Mouse (Mus musculus): ENCODE results near the gene Pcx. TPM values are rescaled to one million over a fixed set of nuclear protein-coding genes. Genes with fewer than 3 reads are reported as not detected.

The Pcx gene
- polyA plus RNA-seq, 1 experiment from 2014 or later = 38.6 TPM

DNA sequence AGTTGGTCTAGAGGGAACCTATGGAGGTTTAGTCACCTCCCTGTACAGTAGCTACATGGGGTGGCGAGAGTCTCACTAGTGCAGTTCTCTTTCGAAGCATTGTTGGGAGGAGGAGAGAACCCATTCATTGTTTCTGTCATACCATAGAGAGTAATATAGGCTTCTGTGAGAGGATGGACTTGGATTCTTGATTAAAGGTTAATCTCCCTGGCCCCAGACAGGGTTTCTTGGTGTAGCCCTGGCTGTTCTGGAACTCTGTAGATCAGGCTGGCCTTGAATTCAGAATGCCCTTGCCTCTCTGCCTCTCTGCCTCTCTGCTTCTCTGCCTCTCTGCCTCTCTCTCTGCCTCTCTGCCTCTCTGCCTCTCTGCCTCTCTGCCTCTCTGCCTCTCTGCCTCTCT, 46.5 kb downstream of the Pcx start:
- H3K4me3 ChIP-seq (ENCODE audit: low read depth, low read length) = no peak overlapping the region
- no peaks in the 10 kb centered on the region for H3K36me3 ChIP-seq (ENCODE audit: insufficient read depth, low read length)
- no peak overlapping the region for H3K9ac ChIP-seq (replicated peaks; ENCODE audit: low read depth)
- DNase-seq (ENCODE audit: low spot score) (no peak), ATAC-seq (no peak)
- no peak overlapping the region for H3K27ac ChIP-seq (ENCODE audit: low read length)
- no peaks in the 10 kb centered on the region for H3K27me3 ChIP-seq (replicated peaks; ENCODE audit: insufficient read depth, low read length)
- no peaks in the 10 kb centered on the region for H3K9me3 ChIP-seq (ENCODE audit: low read length)
- peaks cover 9% of the 10 kb centered on the region; the same call in 1 of the 2 replicates for H3K4me1 ChIP-seq (ENCODE audit: insufficient read depth, low read depth, low read length)
- TF ChIP-seq CTCF (IDR thresholded peaks at IDR 0.05) (no peak), EP300 (IDR thresholded peaks at IDR 0.05) (no peak)
- no peak overlapping the region for H3K4me2 ChIP-seq (replicated peaks; ENCODE audit: low read depth, low read length)
- WGBS = 90% methylated on average over 2 of the region's 2 CpGs

DNA sequence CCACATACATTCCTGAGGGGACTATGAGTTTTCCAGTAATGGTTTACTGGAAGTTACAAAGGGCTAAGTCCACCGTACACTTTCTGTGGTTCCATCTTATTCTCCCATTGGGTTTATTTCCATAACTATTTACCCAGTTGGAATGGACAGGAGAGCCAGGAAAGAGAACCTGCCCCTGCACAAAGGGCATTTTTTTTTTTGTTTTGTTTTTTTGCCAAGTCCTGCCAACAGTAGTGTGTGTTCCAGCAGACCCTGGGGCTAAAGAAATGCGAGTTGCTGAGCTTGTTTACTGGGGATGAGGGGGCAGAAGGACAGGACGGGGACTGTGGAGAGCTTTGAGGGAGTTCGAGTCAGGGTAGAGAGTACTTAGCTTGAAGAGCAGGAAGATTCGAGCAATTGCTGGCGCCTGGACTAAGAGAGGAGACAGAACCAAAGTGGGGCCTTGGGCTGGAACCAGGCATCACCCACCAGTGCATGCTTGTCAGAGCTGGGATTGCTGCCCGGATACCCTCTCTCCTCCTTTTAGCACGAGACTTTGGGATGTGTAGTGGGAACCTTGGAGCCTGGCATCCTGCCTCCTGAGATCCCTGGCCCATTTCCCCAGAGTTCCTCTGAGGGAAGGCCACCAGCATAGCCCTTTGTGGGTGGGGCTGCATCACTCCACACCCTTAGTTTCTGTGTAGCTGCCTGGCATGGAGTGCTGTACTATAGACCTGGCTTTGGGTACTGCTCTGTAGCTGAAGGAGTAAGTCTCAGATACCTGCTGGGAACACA, 47.7 kb downstream of the Pcx start:
- peak; percentile 50; the same call in 1 of the 2 replicates for ATAC-seq
- Histone ChIP-seq H3K9me3 (ENCODE audit: low read length) (no peaks in the 10 kb centered on the region), H3K36me3 (ENCODE audit: insufficient read depth, low read length) (no peaks in the 10 kb centered on the region), H3K27me3 (replicated peaks; ENCODE audit: insufficient read depth, low read length) (no peaks in the 10 kb centered on the region), H3K27ac (ENCODE audit: low read length) (no peak overlapping the region), H3K4me3 (ENCODE audit: low read depth, low read length) (no peak overlapping the region), H3K4me1 (ENCODE audit: insufficient read depth, low read depth, low read length) (peaks cover 9% of the 10 kb centered on the region; the same call in 1 of the 2 replicates), H3K4me2 (replicated peaks; ENCODE audit: low read depth, low read length) (no peak overlapping the region), H3K9ac (replicated peaks; ENCODE audit: low read depth) (no peak overlapping the region)
- DNase-seq (ENCODE audit: low spot score) = no peak
- WGBS = 47% methylated on average over 8 of the region's 8 CpGs
- TF ChIP-seq EP300 (IDR thresholded peaks at IDR 0.05) (no peak), CTCF (IDR thresholded peaks at IDR 0.05) (no peak)

DNA sequence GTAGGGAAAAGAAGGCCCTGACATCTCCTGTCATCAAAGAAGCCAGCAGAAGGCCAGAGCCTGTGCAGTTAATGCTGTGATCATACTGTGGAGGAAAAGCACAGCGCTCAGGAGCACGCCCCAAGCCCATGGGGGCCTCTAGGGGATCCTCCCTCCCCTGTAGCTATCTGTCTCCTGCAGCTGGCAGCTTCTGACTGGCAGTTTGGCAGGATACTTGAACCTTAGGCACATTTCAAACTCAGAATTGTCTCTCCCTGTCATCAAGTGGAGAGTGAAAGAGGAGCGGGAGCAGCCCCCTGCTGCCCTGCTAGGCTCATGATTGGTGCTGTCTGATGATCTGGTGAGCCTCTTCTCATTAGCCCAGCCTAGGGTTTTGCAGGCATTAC, 48.3 kb downstream of the Pcx start:
- ATAC-seq = no peak
- H3K9ac ChIP-seq (replicated peaks; ENCODE audit: low read depth) = no peak overlapping the region
- no peak overlapping the region for H3K27ac ChIP-seq (ENCODE audit: low read length)
- DNase-seq (ENCODE audit: low spot score) = no peak
- H3K9me3 ChIP-seq (ENCODE audit: low read length) = no peaks in the 10 kb centered on the region
- 77% methylated on average over 3 of the region's 3 CpGs for WGBS
- H3K36me3 ChIP-seq (ENCODE audit: insufficient read depth, low read length) = no peaks in the 10 kb centered on the region
- peaks cover 9% of the 10 kb centered on the region; the same call in 1 of the 2 replicates for H3K4me1 ChIP-seq (ENCODE audit: insufficient read depth, low read depth, low read length)
- H3K27me3 ChIP-seq (replicated peaks; ENCODE audit: insufficient read depth, low read length) = no peaks in the 10 kb centered on the region
- H3K4me2 ChIP-seq (replicated peaks; ENCODE audit: low read depth, low read length) = no peak overlapping the region
- no peak overlapping the region for H3K4me3 ChIP-seq (ENCODE audit: low read depth, low read length)
- no peak for TF ChIP-seq EP300 (IDR thresholded peaks at IDR 0.05)
- no peak for TF ChIP-seq CTCF (IDR thresholded peaks at IDR 0.05)

DNA sequence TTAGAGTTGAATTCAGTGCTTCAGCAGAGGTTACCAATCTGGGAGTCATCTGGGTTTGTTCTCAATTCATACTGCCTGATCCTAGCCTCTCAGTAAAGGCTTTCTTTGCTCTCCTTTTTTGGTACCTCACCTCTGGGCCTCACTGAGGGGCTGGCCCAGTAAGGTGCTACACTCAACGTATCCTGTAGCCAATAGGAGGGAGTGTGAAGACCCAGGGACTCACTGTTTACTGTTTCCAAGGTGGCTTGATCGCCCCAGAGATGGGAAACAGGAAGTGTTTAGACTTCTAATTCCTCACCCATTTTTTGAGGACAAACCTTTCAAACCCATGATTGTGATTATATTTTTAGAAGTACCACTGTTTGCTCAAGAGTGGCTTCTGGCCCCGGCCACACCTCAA, 48.7 kb downstream of the Pcx start:
- no peak overlapping the region for H3K27ac ChIP-seq (ENCODE audit: low read length)
- TF ChIP-seq EP300 (IDR thresholded peaks at IDR 0.05) = no peak
- TF ChIP-seq CTCF (IDR thresholded peaks at IDR 0.05) = no peak
- H3K9ac ChIP-seq (replicated peaks; ENCODE audit: low read depth) = no peak overlapping the region
- DNase-seq (ENCODE audit: low spot score) (no peak), ATAC-seq (no peak)
- WGBS = 29% methylated on average over 3 of the region's 3 CpGs
- no peaks in the 10 kb centered on the region for H3K9me3 ChIP-seq (ENCODE audit: low read length)
- H3K36me3 ChIP-seq (ENCODE audit: insufficient read depth, low read length) = no peaks in the 10 kb centered on the region
- no peaks in the 10 kb centered on the region for H3K27me3 ChIP-seq (replicated peaks; ENCODE audit: insufficient read depth, low read length)
- peaks cover 9% of the 10 kb centered on the region; the same call in 1 of the 2 replicates for H3K4me1 ChIP-seq (ENCODE audit: insufficient read depth, low read depth, low read length)
- H3K4me3 ChIP-seq (ENCODE audit: low read depth, low read length) = no peak overlapping the region
- H3K4me2 ChIP-seq (replicated peaks; ENCODE audit: low read depth, low read length) = no peak overlapping the region

DNA sequence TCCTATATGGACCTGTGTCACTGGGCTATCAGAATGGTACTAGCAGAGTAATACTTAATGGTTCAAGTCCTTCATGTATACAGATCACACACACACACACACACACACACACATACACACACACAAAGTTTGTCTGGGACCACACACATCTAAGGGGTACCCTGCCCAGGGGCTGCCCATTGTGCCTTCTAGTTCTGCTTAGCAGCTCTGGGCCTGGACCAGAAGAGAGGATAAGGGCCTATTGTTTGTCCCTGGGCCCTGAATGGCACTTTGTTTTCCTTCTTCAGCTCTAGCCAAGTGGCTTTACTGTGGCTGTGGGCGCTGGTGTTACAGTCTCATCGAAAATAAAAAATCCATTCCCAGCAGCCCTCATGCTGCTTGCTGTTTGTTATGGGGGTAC, 49.3 kb downstream of the Pcx start:
- ATAC-seq (no peak), DNase-seq (ENCODE audit: low spot score) (no peak)
- no peaks in the 10 kb centered on the region for H3K9me3 ChIP-seq (ENCODE audit: low read length)
- H3K27ac ChIP-seq (ENCODE audit: low read length) = no peak overlapping the region
- 47% methylated on average over 2 of the region's 2 CpGs for WGBS
- H3K36me3 ChIP-seq (ENCODE audit: insufficient read depth, low read length) = no peaks in the 10 kb centered on the region
- TF ChIP-seq EP300 (IDR thresholded peaks at IDR 0.05) = no peak
- H3K4me2 ChIP-seq (replicated peaks; ENCODE audit: low read depth, low read length) = no peak overlapping the region
- H3K4me1 ChIP-seq (ENCODE audit: insufficient read depth, low read depth, low read length) = peaks cover 9% of the 10 kb centered on the region; the same call in 1 of the 2 replicates
- no peak overlapping the region for H3K9ac ChIP-seq (replicated peaks; ENCODE audit: low read depth)
- no peak overlapping the region for H3K4me3 ChIP-seq (ENCODE audit: low read depth, low read length)
- no peaks in the 10 kb centered on the region for H3K27me3 ChIP-seq (replicated peaks; ENCODE audit: insufficient read depth, low read length)

DNA sequence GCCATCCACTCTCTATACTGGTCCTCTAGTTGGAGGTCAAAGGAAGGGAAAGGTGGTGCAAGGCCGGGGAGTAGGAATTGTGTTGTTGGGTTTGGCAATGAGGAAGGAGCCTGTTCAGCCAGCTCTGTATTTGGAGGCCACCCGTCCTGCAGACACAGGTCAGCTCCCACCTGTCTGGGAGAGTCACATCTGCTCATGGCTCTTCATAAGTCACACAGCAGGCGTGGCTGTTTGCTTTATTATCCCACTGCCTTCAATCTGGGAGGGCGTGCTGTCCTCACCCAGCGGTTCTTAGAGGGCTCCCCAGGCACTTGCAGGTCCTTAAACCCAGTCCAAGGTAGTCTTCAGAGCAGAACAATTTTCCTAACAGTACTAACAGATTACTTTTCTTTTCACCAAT, 49.9 kb downstream of the Pcx start:
- no peak overlapping the region for H3K4me3 ChIP-seq (ENCODE audit: low read depth, low read length)
- no peaks in the 10 kb centered on the region for H3K27me3 ChIP-seq (replicated peaks; ENCODE audit: insufficient read depth, low read length)
- ATAC-seq (no peak), DNase-seq (ENCODE audit: low spot score) (no peak)
- TF ChIP-seq CTCF (IDR thresholded peaks at IDR 0.05) = no peak
- no peak for TF ChIP-seq EP300 (IDR thresholded peaks at IDR 0.05)
- no peaks in the 10 kb centered on the region for H3K9me3 ChIP-seq (ENCODE audit: low read length)
- no peak overlapping the region for H3K27ac ChIP-seq (ENCODE audit: low read length)
- 34% methylated on average over 5 of the region's 5 CpGs for WGBS
- H3K36me3 ChIP-seq (ENCODE audit: insufficient read depth, low read length) = no peaks in the 10 kb centered on the region
- no peak overlapping the region for H3K4me2 ChIP-seq (replicated peaks; ENCODE audit: low read depth, low read length)
- H3K9ac ChIP-seq (replicated peaks; ENCODE audit: low read depth) = no peak overlapping the region
- H3K4me1 ChIP-seq (ENCODE audit: insufficient read depth, low read depth, low read length) = peaks cover 9% of the 10 kb centered on the region; the same call in 1 of the 2 replicates
